ENCODE assay signal across 7 mouse cellular contexts in the genomic region with DNA sequence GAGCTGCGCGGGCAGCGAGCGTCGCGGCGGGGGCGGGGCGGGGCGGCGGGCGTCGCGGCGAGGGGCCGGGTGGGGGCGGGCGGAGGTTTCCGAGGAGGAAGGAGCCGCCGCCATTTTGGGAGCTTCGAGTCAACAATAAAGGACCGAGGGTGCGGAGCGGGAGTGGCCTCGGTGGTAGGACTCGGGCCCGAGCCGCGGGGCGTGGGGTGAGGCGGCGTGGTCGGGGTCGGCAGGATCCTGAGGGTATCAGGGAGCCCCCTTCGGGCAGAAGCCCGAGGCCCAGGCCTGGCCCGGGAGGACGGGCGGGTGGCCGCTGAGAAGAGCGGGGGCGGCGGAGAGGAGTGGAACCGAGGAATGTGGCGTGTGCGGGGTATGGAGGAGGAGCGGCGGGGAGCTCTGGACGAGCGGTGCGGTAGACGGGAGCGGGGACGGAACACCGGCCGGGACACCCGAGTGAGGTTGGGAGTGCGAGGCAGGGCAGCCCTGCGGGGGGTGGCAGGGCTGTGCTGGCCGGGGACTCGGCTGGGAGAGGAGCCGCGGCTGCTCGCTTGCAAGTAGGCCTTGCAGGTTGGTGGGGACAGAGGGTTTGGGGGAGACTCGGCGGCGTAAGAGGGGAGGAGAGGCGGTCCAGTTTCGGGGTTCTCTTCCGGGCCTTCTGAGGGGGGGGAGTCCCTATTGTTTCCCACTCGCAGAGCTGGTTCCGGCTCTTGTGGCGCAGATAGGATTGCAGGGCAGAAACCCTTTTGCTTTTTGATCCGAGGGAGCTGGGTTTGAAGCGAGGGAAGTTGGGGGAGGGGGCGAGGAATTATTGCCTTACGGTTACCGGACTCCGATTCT. TPM values are rescaled to one million over a fixed set of nuclear protein-coding genes. Genes with fewer than 3 reads are reported as not detected.
A peak's percentile ranks its signal among the peaks of the same experiment; 100 is the strongest.
DNase-seq lines count a peak whose midpoint lies in the region; ATAC-seq lines count a peak whose summit lies in the region.

Ddx6 (plus strand) TSS at position 114 of the 837 bp plus-strand sequence.

- peak; percentile 78 for DNase-seq in adrenal gland, postnatal 25 days
- DNase-seq in embryonic facial prominence, embryonic 11.5 days (ENCODE audit: low spot score), result peak; percentile 84
- DNase-seq in heart, adult 11 months, result peak; percentile 98
- peak; percentile 83 for DNase-seq in kidney, adult 18-20 months
- peak; percentile 80 for DNase-seq in limb, embryonic 11.5 days (ENCODE audit: low spot score)
- peak; percentile 69 for DNase-seq in spleen, adult 12 weeks (ENCODE audit: low spot score)

- under 1% methylated on average over 64 of the region's 80 CpGs for WGBS in embryonic facial prominence, embryonic 11.5 days
- under 1% methylated on average over 61 of the region's 80 CpGs for WGBS in limb, embryonic 11.5 days
- WGBS in midbrain, embryonic 13.5 days, result under 1% methylated on average over 60 of the region's 80 CpGs

- H3K9ac ChIP-seq in embryonic facial prominence, embryonic 11.5 days (replicated peaks; ENCODE audit: low read length), result peak within 1 kb of the TSS; percentile 100
- H3K9ac ChIP-seq in limb, embryonic 11.5 days (ENCODE audit: low read length), result peak within 1 kb of the TSS; percentile 100
- peak within 1 kb of the TSS; percentile 98 for H3K9ac ChIP-seq in midbrain, embryonic 13.5 days (replicated peaks)

- no peaks in the 10 kb centered on the region; the same call in 1 of the 2 replicates for H3K4me1 ChIP-seq in embryonic facial prominence, embryonic 11.5 days (ENCODE audit: control insufficient read depth, insufficient read depth, low read length)
- peaks cover 6% of the 10 kb centered on the region for H3K4me1 ChIP-seq in limb, embryonic 11.5 days (ENCODE audit: control insufficient read depth, insufficient read depth, low read length)
- H3K4me1 ChIP-seq in midbrain, embryonic 13.5 days (replicated peaks), result peaks cover 45% of the 10 kb centered on the region

- H3K27me3 ChIP-seq in embryonic facial prominence, embryonic 11.5 days (ENCODE audit: control insufficient read depth, insufficient read depth, low read length), result no peaks in the 10 kb centered on the region
- no peaks in the 10 kb centered on the region for H3K27me3 ChIP-seq in limb, embryonic 11.5 days (ENCODE audit: control insufficient read depth, insufficient read depth, low read length)
- H3K27me3 ChIP-seq in midbrain, embryonic 13.5 days, result no peaks in the 10 kb centered on the region

- peak within 1 kb of the TSS; percentile 96 for H3K27ac ChIP-seq in embryonic facial prominence, embryonic 11.5 days (replicated peaks; ENCODE audit: low read depth, low read length)
- peak within 1 kb of the TSS; percentile 99 for H3K27ac ChIP-seq in limb, embryonic 11.5 days (replicated peaks; ENCODE audit: low read depth, low read length)
- peak within 1 kb of the TSS; percentile 99 for H3K27ac ChIP-seq in midbrain, embryonic 13.5 days

- no peaks in the 10 kb centered on the region for H3K9me3 ChIP-seq in embryonic facial prominence, embryonic 11.5 days (replicated peaks; ENCODE audit: control insufficient read depth, low read length)
- H3K9me3 ChIP-seq in limb, embryonic 11.5 days (ENCODE audit: control insufficient read depth, low read length), result no peaks in the 10 kb centered on the region
- H3K9me3 ChIP-seq in midbrain, embryonic 13.5 days, result no peaks in the 10 kb centered on the region

- peak within 1 kb of the TSS; percentile 99 for H3K4me3 ChIP-seq in embryonic facial prominence, embryonic 11.5 days (ENCODE audit: low read depth, low read length)
- peak within 1 kb of the TSS; percentile 100 for H3K4me3 ChIP-seq in limb, embryonic 11.5 days (ENCODE audit: low read depth, low read length)
- peak within 1 kb of the TSS; percentile 81 for H3K4me3 ChIP-seq in midbrain, embryonic 13.5 days (replicated peaks)

- H3K4me2 ChIP-seq in embryonic facial prominence, embryonic 11.5 days (ENCODE audit: low read depth, low read length), result peak within 1 kb of the TSS; percentile 80
- peak within 1 kb of the TSS; percentile 75 for H3K4me2 ChIP-seq in limb, embryonic 11.5 days (ENCODE audit: low read depth, severe bottlenecking)
- H3K4me2 ChIP-seq in midbrain, embryonic 13.5 days (replicated peaks), result peak within 1 kb of the TSS; percentile 97

- peaks cover 8% of the 10 kb centered on the region for H3K36me3 ChIP-seq in embryonic facial prominence, embryonic 11.5 days (replicated peaks; ENCODE audit: control insufficient read depth, insufficient read depth, low read depth, low read length)
- peaks cover 10% of the 10 kb centered on the region; the same call in 1 of the 2 replicates for H3K36me3 ChIP-seq in limb, embryonic 11.5 days (ENCODE audit: control insufficient read depth, insufficient read depth, low read length)
- H3K36me3 ChIP-seq in midbrain, embryonic 13.5 days, result peaks cover 24% of the 10 kb centered on the region

- peak; percentile 47 for ATAC-seq in embryonic facial prominence, embryonic 11.5 days (replicated peaks; ENCODE audit: insufficient number of reproducible peaks, low FRiP score, low TSS enrichment, low read depth)
- ATAC-seq in limb, embryonic 11.5 days (ENCODE audit: insufficient number of reproducible peaks, low FRiP score, low TSS enrichment, low read depth), result peak; percentile 72
- peak; percentile 78 for ATAC-seq in midbrain, embryonic 13.5 days

RNA-seq across cellular contexts. Expression of gene Ddx6, which starts in this region (rescaled TPM):
- 126 and 145 TPM in 2 replicates for total RNA-seq in adrenal gland, postnatal 25 days (2021)
- polyA plus RNA-seq in embryonic facial prominence, embryonic 11.5 days (2014; fragmentation: Nextera tagmentation; extraction: Ambion mirVana), result 14.0 and 15.4 TPM in 2 replicates
- polyA plus RNA-seq in limb, embryonic 11.5 days (2014; fragmentation: Nextera tagmentation; extraction: Ambion mirVana), result 16.1 and 18.2 TPM in 2 replicates
- 27.5 and 28.1 TPM in 2 replicates for polyA plus RNA-seq in midbrain, embryonic 13.5 days (2015; fragmentation: Nextera tagmentation; extraction: Ambion mirVana)

Comparison
In these comparisons a context has a peak if more than half of its experiments do, and no peak if none do; other contexts are left out.
1. Peak in every context shown above with its lines: DNase-seq, ATAC-seq, H3K4me3 ChIP-seq and H3K27ac ChIP-seq.